Mouse (Mus musculus) olfactory bulb, adult 2 months (tissue): ENCODE data around the gene Cacna1c.

Source experiments
- CTCF ChIP-seq: fragments of 200-500 bp; IDR thresholded peaks from 2 replicates; pipeline ENCODE4 v1.5.1; 2012; ENCODE audit warnings: low read depth, mild to moderate bottlenecking, low read length, moderate library complexity; ENCODE audit not compliant: insufficient read depth
- POLR2A ChIP-seq: fragments of 200-500 bp; IDR thresholded peaks from 2 replicates; pipeline ENCODE4 v1.6.1; 2012; ENCODE audit warnings: mild to moderate bottlenecking, low read depth, low read length, moderate library complexity; ENCODE audit not compliant: insufficient read depth

DNA sequence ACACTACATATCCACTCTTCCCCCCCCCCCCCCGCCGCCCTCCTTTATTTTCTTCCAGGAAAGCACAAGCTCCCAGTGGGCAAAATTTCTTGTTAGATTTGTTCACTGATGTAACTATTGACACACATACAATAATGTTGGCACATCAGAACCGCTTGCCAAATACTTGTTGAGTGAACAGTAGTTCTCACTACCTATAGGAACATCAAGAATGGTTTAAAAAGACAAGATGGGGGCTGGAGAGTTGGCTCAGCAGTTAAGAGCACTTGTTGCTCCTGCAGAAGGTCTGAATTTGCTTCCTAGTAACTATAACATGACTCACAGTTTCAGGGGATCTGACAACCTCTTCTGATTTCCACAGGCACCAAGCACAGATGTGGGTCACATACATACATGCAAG, 255.2 kb downstream of the Cacna1c start:
- TF ChIP-seq CTCF (no peak), POLR2A (no peak)
